Mouse (Mus musculus) kidney, embryonic 14.5 days (tissue): Measurements from ENCODE around the gene Fam186b. TPM values are rescaled to one million over a fixed set of nuclear protein-coding genes. Genes with fewer than 3 reads are reported as not detected.
"Not testable (repeated sequence)": the region's sequence is repeated elsewhere in the genome, so short reads cannot be mapped to it uniquely, and the experiment has no call there.

Experiments
- ATAC-seq: fragments of 200-750 bp; cut with Nextera tagmentation; 2 replicates; pipeline ENCODE4 v1.8.0; 2017; ENCODE audit warnings: moderate number of reproducible peaks, mild to moderate bottlenecking, moderate TSS enrichment, moderate library complexity; ENCODE audit not compliant: low FRiP score, low TSS enrichment
- H3K27ac ChIP-seq: fragments of 300-500 bp; sonication (generic); 2 replicates; pipeline ENCODE4 v1.5.1; 2014; ENCODE audit warnings: low read depth, mild to moderate bottlenecking, low read length, moderate library complexity, mixed read lengths
- H3K27me3 ChIP-seq: fragments of 300-500 bp; sonication (generic); 2 replicates; pipeline ENCODE4 v1.6.1; 2014; ENCODE audit warnings: mild to moderate bottlenecking, low read length; ENCODE audit not compliant: control insufficient read depth, insufficient read depth
- H3K36me3 ChIP-seq: fragments of 300-500 bp; sonication (generic); 2 replicates; pipeline ENCODE4 v1.6.1; 2014; ENCODE audit warnings: low read length, mixed read lengths; ENCODE audit not compliant: control insufficient read depth, insufficient read depth
- H3K4me1 ChIP-seq: fragments of 300-500 bp; sonication (generic); 2 replicates; pipeline ENCODE4 v1.6.1; 2014; ENCODE audit warnings: low read length, mixed read lengths; ENCODE audit not compliant: control insufficient read depth, insufficient read depth
- H3K4me2 ChIP-seq: fragments of 300-500 bp; sonication (generic); replicated peaks from 2 replicates; pipeline ENCODE4 v1.6.1; 2014; ENCODE audit warnings: low read depth, mild to moderate bottlenecking, low read length
- H3K4me3 ChIP-seq: fragments of 300-500 bp; sonication (generic); 2 replicates; pipeline ENCODE4 v1.5.1; 2014; ENCODE audit warnings: mild to moderate bottlenecking, low read length
- H3K9ac ChIP-seq: fragments of 300-500 bp; sonication (generic); 2 replicates; pipeline ENCODE4 v1.6.1; 2014; ENCODE audit warnings: low read depth, mild to moderate bottlenecking, low read length, moderate library complexity
- H3K9me3 ChIP-seq: fragments of 300-500 bp; sonication (generic); 2 replicates; pipeline ENCODE4 v1.6.1; 2016; ENCODE audit warnings: low read length; ENCODE audit not compliant: control insufficient read depth
- WGBS: fragments of 180-500 bp; shearing (Covaris S2); extraction: QIAGEN DNeasy Blood & Tissue Kit; methylation state at CpG from one replicate; pipeline ENCODE4 v1.1.7; 2014; 5-methylcytosine and 5-hydroxymethylcytosine counted together
- polyA plus RNA-seq: library from polyadenylated mRNA; unstranded; fragments of >200 nt; fragmentation: Nextera tagmentation; extraction: Ambion mirVana; gene quantifications from 2 replicates; pipeline ENCODE4 v1.2.1, GENCODE M21; 2014

The Fam186b gene
- polyA plus RNA-seq, 1 experiment from 2014 or later: 0.22 TPM

DNA sequence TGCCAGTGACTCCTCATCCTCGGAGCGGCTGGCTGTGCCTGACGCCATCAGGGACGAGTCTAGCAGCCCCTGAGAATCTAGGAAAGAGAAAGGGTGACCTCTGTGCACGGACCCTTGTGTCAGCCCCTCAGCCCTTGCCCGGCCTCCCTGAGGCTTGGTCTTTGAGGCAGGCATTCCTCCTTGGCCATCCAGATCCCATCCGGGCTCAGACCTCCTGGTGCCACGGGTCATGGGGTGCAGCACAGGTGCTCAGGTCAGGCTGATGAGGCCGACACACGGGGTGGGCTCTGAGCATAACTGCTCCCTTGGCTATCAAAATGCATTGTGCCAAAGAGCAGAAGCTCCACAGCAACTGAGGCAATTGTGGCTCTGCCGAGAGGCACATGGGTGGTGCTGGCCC is 45.8 kb downstream of the Fam186b start:
- peaks cover 29% of the 10 kb centered on the region for H3K4me1 ChIP-seq
- H3K27me3 ChIP-seq: no peaks in the 10 kb centered on the region
- H3K9me3 ChIP-seq: no peaks in the 10 kb centered on the region
- ATAC-seq: no peak
- 78% methylated on average over 10 of the region's 11 CpGs for WGBS
- H3K4me2 ChIP-seq: no peak overlapping the region
- no peak overlapping the region for H3K4me3 ChIP-seq
- no peak overlapping the region for H3K27ac ChIP-seq
- H3K9ac ChIP-seq: peak overlapping the region; percentile 23; the same call in 1 of the 2 replicates
- peaks cover 39% of the 10 kb centered on the region for H3K36me3 ChIP-seq

DNA sequence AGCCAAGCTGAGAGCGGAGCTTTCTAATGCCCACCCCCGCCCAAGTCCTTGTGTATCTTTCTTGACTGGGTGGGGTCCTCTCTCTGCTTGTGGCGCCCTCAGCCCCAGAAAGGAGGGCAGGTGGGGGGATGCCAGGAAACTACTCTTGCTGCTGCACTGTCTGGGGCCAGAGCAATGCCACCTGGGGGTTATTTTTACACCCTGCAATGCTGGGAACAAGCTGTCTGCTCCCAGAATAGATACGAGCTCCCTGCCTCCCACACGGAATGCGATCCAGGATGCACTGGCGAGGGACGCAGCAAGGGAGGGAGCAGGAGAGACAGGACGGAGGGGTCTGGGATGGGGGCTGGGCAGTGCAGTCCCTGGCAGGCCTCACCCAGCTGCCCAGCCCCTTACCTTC is 46.7 kb downstream of the Fam186b start:
- no peak overlapping the region for H3K4me3 ChIP-seq
- peaks cover 48% of the 10 kb centered on the region for H3K36me3 ChIP-seq
- H3K27ac ChIP-seq: peak overlapping the region; percentile 31; the same call in 1 of the 2 replicates
- H3K4me2 ChIP-seq: peak overlapping the region; percentile 4; the same call in 1 of the 2 replicates
- peaks cover 24% of the 10 kb centered on the region for H3K4me1 ChIP-seq
- no peaks in the 10 kb centered on the region for H3K9me3 ChIP-seq
- H3K27me3 ChIP-seq: no peaks in the 10 kb centered on the region
- peak; percentile 13; the same call in 1 of the 2 replicates for ATAC-seq
- 0 out of 2 replicates have a peak overlapping the region, but pooled peaks have one; percentile 23 for H3K9ac ChIP-seq
- 43% methylated on average over 9 of the region's 9 CpGs for WGBS

DNA sequence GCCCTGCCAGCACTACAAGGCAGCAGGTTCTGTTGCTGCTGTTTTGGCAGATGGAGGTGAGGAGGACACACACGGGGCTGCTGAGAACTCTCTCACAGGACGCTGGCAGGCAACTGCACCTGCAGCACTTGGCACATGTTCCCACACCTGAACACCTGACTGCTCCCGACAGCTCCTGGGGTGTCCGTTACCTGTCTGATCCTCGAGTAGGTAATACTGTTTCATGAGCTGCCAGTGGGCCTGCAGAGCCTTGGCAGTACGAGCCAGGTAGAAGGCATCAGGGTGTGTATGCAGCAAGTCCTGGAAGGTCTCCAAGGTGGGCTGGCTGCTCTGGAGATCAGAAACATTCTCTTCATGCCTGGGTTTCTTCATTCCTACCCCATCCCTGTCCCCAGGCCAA is 49.0 kb downstream of the Fam186b start:
- not testable (repeated sequence) for H3K9me3 ChIP-seq, H3K4me3 ChIP-seq, H3K4me2 ChIP-seq, H3K27ac ChIP-seq, H3K27me3 ChIP-seq, ATAC-seq, H3K9ac ChIP-seq
- peaks cover 66% of the 10 kb centered on the region for H3K36me3 ChIP-seq
- peaks cover 13% of the 10 kb centered on the region; the same call in 1 of the 2 replicates for H3K4me1 ChIP-seq
- 90% methylated on average over 6 of the region's 6 CpGs for WGBS

DNA sequence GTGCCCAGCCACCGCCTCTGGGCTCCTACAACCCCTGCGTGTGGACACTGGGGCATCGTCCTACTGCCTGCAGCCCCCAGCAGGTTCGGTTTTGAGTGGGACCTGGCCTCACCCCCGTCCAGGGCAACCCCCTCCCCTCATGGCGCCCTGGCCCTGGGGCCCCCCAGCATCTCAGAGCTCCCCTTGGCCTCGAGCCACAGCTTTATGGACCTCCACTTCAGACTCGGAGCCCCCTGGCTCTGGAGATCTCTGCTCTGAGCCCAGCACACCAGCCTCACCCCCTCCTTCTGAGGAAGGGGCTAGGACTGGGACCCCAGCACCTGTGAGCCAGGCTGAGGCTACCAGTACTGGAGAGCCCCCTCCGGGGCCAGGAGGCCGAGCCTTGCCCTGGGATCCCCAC is 53.6 kb downstream of the Fam186b start:
- 92% methylated on average over 8 of the region's 10 CpGs for WGBS
- H3K9ac ChIP-seq: no peak overlapping the region
- no peak overlapping the region for H3K27ac ChIP-seq
- no peak overlapping the region for H3K4me2 ChIP-seq
- no peak overlapping the region for H3K4me3 ChIP-seq
- H3K36me3 ChIP-seq: peaks cover 52% of the 10 kb centered on the region
- no peaks in the 10 kb centered on the region for H3K9me3 ChIP-seq
- H3K4me1 ChIP-seq: no peaks in the 10 kb centered on the region
- ATAC-seq: peak; percentile 39
- H3K27me3 ChIP-seq: no peaks in the 10 kb centered on the region

DNA sequence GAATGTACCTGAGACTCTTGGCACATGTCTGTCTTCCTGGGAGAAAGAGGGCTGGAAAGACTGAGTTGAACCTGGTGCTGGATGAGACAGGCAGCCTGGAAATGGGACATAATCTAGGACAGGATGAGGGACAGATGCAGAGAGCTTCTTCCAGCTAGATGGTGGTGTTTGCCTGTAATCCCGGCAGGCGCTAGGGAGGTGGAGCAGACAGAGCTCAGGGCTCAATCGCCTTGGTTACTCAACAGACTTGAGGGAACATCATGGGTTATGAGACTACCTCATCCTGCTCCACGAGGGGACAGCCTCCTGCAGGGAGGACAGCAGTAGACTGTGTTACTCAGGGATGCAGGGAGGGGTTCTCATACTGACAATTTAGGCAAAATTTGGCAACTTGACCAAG is 54.4 kb downstream of the Fam186b start:
- peaks cover 44% of the 10 kb centered on the region for H3K36me3 ChIP-seq
- H3K27me3 ChIP-seq: no peaks in the 10 kb centered on the region
- WGBS: 84% methylated on average over 4 of the region's 4 CpGs
- no peaks in the 10 kb centered on the region for H3K9me3 ChIP-seq
- H3K9ac ChIP-seq: no peak overlapping the region
- ATAC-seq: no peak
- no peak overlapping the region for H3K27ac ChIP-seq
- no peak overlapping the region for H3K4me3 ChIP-seq
- H3K4me1 ChIP-seq: no peaks in the 10 kb centered on the region
- H3K4me2 ChIP-seq: no peak overlapping the region

DNA sequence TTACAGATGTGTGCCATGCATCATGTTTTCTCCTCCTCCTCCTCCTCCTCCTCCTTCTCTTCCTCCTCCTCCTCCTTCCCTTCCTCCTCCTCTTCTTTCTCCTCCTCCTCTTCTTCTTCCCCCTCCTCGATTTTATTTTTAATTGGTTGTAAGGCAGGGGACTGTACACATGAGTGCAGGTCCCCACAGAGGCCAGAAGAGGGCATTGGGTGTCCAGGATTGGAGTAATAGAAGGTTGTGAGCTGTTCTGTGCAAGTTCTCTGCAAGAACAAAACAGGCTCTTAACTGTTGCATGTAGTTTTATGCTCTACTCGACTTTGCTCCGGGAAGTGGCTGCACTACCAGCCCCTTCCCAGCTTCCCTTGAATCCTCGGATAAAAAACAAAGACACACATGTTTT is 55.6 kb downstream of the Fam186b start:
- H3K36me3 ChIP-seq: peaks cover 34% of the 10 kb centered on the region
- no peaks in the 10 kb centered on the region for H3K9me3 ChIP-seq
- H3K4me1 ChIP-seq: no peaks in the 10 kb centered on the region
- WGBS: 78% methylated on average over 4 of the region's 4 CpGs
- no peak overlapping the region for H3K27ac ChIP-seq
- H3K4me2 ChIP-seq: no peak overlapping the region
- H3K27me3 ChIP-seq: no peaks in the 10 kb centered on the region
- no peak overlapping the region for H3K9ac ChIP-seq
- no peak for ATAC-seq
- H3K4me3 ChIP-seq: no peak overlapping the region

DNA sequence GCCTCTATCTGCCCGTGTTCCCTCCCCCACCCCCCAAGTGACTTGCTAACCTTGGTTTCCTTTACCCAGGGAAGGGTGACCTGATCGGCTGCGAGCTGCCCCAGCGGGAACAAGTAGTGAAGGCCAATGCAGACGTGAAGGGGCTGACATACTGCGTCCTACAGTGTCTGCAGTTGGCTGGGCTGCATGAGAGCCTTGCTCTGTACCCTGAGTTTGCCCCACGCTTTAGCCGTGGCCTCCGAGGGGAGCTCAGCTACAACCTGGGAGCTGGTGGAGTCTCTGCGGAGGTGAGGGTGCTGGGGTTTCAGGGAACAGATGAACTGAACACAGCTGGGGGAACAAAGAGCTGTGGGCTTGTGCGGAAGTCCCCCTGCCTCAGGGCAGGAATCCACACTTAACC is 57.7 kb downstream of the Fam186b start:
- 65% methylated on average over 11 of the region's 11 CpGs for WGBS
- no peak for ATAC-seq
- no peak overlapping the region for H3K27ac ChIP-seq
- no peak overlapping the region for H3K4me2 ChIP-seq
- H3K9me3 ChIP-seq: no peaks in the 10 kb centered on the region
- peaks cover 8% of the 10 kb centered on the region for H3K27me3 ChIP-seq
- H3K4me1 ChIP-seq: no peaks in the 10 kb centered on the region
- H3K36me3 ChIP-seq: peaks cover 14% of the 10 kb centered on the region
- H3K9ac ChIP-seq: no peak overlapping the region
- H3K4me3 ChIP-seq: no peak overlapping the region

DNA sequence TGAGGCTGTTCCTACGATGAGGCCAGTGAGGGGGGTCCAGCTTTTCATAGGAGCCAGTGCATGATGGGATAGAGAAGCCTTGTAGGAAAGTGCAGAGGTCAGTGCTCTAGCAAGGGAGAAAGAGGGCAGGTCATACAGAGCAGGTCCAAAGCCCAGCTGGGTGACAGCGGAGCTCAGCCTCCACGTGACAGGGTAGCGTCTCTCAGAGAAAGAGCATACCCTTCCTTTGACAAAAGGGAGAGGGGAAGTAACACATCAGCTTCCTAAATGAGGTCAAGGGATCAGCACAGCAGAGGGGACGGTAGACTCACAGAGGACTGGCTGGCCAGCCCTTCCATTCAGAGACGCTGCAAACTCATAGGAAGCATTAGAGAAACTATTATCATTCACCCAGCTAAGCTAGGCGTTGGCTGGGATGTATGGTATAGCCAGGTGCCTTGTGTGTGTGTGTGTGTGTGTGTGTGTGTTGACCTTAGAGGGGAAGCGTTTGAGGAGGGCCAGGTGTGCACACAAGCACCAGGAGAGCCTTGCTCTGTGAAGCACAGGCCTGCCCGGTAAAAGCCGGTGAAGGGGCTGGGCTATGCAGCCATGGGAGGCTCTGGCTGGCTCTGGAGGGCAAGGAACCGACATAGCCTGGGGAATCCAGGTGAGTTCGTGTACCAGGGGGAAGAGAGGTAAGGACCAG is 61.2 kb downstream of the Fam186b start:
- Histone ChIP-seq H3K9ac (no peak overlapping the region), H3K27ac (no peak overlapping the region), H3K4me2 (no peak overlapping the region), H3K4me1 (no peaks in the 10 kb centered on the region), H3K9me3 (no peaks in the 10 kb centered on the region), H3K36me3 (no peaks in the 10 kb centered on the region), H3K4me3 (no peak overlapping the region), H3K27me3 (peaks cover 14% of the 10 kb centered on the region)
- ATAC-seq: no peak
- 63% methylated on average over 12 of the region's 12 CpGs for WGBS

DNA sequence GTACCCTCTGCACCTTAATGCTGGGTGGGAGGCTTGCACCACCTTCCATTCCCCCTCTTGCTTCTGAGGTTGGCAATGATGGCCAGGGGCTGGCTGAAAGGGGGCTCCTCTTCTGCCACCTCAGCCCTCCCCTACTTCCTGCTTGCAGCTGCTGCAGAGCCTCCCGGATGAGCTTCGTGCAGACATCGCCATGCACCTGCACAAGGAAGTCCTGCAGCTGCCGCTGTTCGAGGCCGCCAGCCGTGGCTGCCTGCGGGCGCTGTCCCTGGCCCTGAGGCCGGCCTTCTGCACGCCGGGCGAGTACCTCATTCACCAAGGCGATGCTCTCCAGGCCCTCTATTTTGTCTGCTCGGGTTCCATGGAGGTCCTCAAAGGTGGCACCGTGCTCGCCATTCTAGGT is 62.0 kb downstream of the Fam186b start:
- no peak overlapping the region for H3K4me3 ChIP-seq
- H3K27ac ChIP-seq: no peak overlapping the region
- no peaks in the 10 kb centered on the region for H3K4me1 ChIP-seq
- H3K9ac ChIP-seq: no peak overlapping the region
- H3K27me3 ChIP-seq: peaks cover 17% of the 10 kb centered on the region
- H3K36me3 ChIP-seq: no peaks in the 10 kb centered on the region
- no peak overlapping the region for H3K4me2 ChIP-seq
- no peaks in the 10 kb centered on the region for H3K9me3 ChIP-seq
- no peak for ATAC-seq
- 57% methylated on average over 17 of the region's 17 CpGs for WGBS
